Mouse (Mus musculus) right cerebral cortex, postnatal 36 days (tissue): ENCODE results near the gene Nek6.

Experiments
- DNase-seq, 2 experiments: peaks; one replicate each; pipeline ENCODE4 v3.0.0; 2022; ENCODE audit warnings: low spot score in 2 of 2, mixed read lengths in 1 of 2

Gene Nek6

GRCm38 (mm10) chr2:38621076-38621475 lies 109.6 kb downstream of the Nek6 start:
- no peak for DNase-seq

DNA sequence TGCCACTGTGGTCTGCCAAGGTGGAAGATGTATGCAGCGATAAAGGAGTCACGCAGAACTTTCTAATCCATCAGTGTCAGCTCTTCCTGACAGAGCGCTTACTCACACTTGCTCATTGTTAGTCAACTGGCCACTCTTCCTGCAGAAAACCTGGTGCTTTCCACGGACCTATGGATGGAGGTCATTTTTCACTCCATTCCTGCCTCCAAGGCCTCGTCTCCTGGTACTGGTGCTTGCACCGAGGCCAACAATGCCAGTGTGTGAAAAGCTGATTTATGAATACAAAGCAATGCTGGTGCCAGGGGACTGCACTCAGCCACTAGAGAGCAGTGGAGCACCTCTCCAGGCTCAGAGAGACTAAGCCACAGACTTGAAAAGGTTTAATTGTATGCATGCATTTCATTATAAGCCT lies 110.2 kb downstream of the Nek6 start:
- DNase-seq: peak; percentile 25 to 28

- DNase-seq: no peak
Observed at GRCm38 (mm10) chr2:38623411-38623810, 112.0 kb downstream of the Nek6 start.

DNA sequence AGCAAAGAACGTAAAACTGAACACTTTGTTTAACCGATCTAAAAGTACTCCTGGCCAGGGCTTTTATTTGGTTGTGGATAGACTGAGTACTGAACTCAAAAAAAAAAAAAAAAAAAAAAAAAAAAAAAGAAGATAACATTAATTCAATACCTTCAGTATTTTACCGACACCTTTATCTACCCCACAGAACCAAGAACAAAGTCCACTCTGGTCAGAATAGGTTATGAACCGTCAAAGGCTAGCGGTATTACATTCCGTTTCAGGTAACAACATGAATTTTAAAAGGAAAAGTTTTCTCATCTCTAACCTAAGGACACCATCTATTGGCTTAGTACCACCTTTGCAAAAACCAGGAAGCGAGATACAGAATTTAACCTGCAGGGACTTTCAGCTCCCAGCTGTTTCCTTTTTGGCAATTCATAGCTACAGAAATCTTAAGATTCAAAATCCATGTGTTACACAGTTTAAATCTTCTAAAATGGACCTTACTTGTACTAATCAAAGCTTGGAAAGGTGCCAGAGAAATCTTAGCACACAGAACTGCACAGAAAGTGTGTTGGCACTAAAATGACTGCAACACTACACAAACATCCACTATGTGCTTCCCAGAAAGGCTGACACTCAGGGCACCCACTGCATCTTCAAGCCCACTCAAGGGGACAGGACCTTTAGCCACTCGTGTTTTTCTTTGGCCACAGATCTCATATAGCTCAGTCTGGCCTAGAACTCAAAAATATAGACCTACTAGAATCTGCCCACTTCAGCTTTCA lies 112.6 kb downstream of the Nek6 start:
- no peak for DNase-seq

GRCm38 (mm10) chr2:38628801-38629200 lies 117.4 kb downstream of the Nek6 start:
- no peak for DNase-seq

DNA sequence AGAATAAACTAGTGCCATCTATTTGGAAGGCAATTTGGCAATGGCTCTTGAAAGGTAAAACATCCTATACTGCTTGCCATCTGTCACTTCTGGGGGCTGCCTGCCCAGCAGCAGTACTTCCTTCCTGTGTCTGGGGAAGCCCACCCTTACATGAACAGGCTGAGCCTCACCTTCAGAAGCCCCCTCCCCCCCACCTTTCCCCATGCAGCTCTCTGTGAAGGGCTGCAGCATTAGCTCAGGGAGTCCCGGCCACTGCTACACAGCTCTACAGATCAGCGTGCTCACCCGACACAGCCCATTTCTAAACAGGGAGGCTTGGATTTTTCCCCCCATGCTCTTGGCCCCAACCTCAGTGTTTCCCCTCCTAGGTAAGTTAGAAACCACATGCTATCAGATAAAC lies 118.0 kb downstream of the Nek6 start:
- no peak for DNase-seq

DNA sequence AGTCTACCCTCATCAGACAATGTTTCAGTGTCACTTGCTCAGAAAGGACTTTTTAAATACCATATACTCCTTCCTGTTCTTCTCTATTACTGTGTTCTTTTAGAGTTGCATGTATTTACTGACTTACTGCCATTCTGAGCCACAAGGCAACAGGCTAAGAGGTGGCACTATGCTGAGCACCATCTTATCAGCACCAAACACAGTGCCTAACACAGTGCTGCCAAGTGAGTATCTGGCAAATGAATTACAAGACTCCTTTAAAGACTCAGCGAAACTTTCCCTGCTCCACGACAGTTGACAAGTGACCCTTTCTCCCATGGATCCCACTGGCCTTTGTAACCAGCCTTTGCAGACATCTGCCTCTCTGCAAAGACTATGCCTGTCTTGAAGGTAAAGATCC lies 119.1 kb downstream of the Nek6 start:
- no peak for DNase-seq

DNA sequence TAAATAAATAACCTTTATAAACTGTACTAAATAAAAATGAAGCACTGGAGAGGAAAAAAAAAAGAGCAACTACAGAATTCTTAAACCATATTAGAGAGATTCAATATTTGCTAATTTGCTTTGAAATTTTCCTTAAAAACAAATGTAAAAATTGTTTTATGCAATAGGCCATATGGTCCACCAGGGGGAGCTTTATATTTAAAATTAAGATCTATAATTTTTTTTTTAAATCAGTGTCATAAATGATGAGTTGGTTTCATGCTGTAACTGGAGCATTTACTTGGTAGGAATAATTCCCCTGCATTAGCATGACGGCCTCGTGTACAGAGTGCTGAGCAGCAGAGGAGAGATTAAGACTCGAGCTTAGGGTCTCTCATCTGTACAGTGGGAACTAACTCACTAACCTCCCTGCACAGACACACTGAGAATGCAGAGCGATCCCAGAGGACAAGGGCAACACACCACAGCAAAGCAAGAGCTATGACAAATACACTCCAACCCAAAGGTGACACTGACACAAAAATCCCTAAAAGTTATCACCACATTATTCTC lies 126.3 kb downstream of the Nek6 start:
- DNase-seq: no peak

GRCm38 (mm10) chr2:38641761-38642160 lies 130.3 kb downstream of the Nek6 start:
- no peak for DNase-seq

GRCm38 (mm10) chr2:38643625-38644427 lies 132.4 kb downstream of the Nek6 start, which contains the start of gene Psmb7:
Psmb7 (minus strand) TSS chr2:38644087.
- peak; percentile 83 to 85 for DNase-seq
